Mouse (Mus musculus) CH12.LX (cell line): ENCODE measurements around the gene Gm21885. TPM values are rescaled to one million over a fixed set of nuclear protein-coding genes. Genes with fewer than 3 reads are reported as not detected.

Experiments used
- DNase-seq: peaks from one replicate; pipeline ENCODE4 v3.0.0-alpha.2; 2013; ENCODE audit errors: extremely low read depth
- H3K27ac ChIP-seq: 2 replicates; pipeline ENCODE4 v1.5.1; 2012; ENCODE audit warnings: low read depth, mild to moderate bottlenecking, control low read depth, moderate library complexity; ENCODE audit not compliant: insufficient read depth
- H3K27me3 ChIP-seq: replicated peaks from 2 replicates; pipeline ENCODE3; 2012; ENCODE audit warnings: inconsistent platforms
- H3K36me3 ChIP-seq, 2 experiments: replicated peaks in 1 of 2; 2 replicates each; pipeline versions ENCODE3 to v1.6.1; 2012; ENCODE audit warnings: inconsistent platforms in 1 of 2, low read length in 1 of 2, mild to moderate bottlenecking in 1 of 2, mixed read lengths in 1 of 2, moderate library complexity in 1 of 2; ENCODE audit not compliant: control insufficient read depth in 1 of 2, insufficient read depth in 1 of 2
- H3K4me1 ChIP-seq, 2 experiments: 2 replicates each; pipeline ENCODE4 v1.6.1; 2012; ENCODE audit warnings: inconsistent platforms in 1 of 2, moderate library complexity in 1 of 2; ENCODE audit not compliant: insufficient read depth in 2 of 2, control insufficient read depth in 1 of 2
- H3K4me2 ChIP-seq: 2 replicates; pipeline ENCODE4 v1.6.1; 2012; ENCODE audit warnings: low read depth, mild to moderate bottlenecking, control low read depth; ENCODE audit not compliant: poor library complexity, insufficient read depth, severe bottlenecking
- H3K4me3 ChIP-seq, 3 experiments: fragments of 150-350 bp in 1 of 3; sonication (generic) in 1 of 3; replicated peaks in 1 of 3; 2 replicates each; pipeline versions ENCODE3 to v1.5.1; 2011 to 2012; ENCODE audit warnings: low read depth in 2 of 3, low read length in 2 of 3, mild to moderate bottlenecking in 2 of 3, moderate library complexity in 2 of 3, control low read depth in 1 of 3, improper control_type of control experiment in 1 of 3, inconsistent platforms in 1 of 3, mixed read lengths in 1 of 3; ENCODE audit not compliant: poor library complexity in 1 of 3
- H3K79me2 ChIP-seq: replicated peaks from 2 replicates; pipeline ENCODE4 v1.6.1; 2012; ENCODE audit warnings: mild to moderate bottlenecking, moderate library complexity; ENCODE audit not compliant: control insufficient read depth, poor library complexity, insufficient read depth, severe bottlenecking; ENCODE audit errors: extremely low read depth
- H3K9ac ChIP-seq: 2 replicates; pipeline ENCODE4 v1.6.1; 2012; ENCODE audit warnings: low read depth, mild to moderate bottlenecking, control low read depth, moderate library complexity; ENCODE audit not compliant: insufficient read depth
- H3K9me3 ChIP-seq: replicated peaks from 2 replicates; pipeline ENCODE3; 2012; ENCODE audit warnings: low read length, inconsistent platforms, mixed read lengths
- BHLHE40 ChIP-seq: IDR thresholded peaks from 2 replicates; pipeline ENCODE4 v1.6.1; 2011; ENCODE audit warnings: mild to moderate bottlenecking, low read depth, low read length, improper control_type of control experiment
- ETS1 ChIP-seq: conservative IDR thresholded peaks from 2 replicates; pipeline ENCODE4 v1.6.1; 2012; ENCODE audit warnings: low read depth, mild to moderate bottlenecking, inconsistent platforms, low read length, improper control_type of control experiment, moderate library complexity
- IRF4 ChIP-seq: IDR thresholded peaks from 2 replicates; pipeline ENCODE4 v1.6.1; 2014; ENCODE audit warnings: low read depth, mild to moderate bottlenecking, inconsistent platforms, low read length, improper control_type of control experiment
- MAFK ChIP-seq: IDR thresholded peaks from 2 replicates; pipeline ENCODE4 v1.6.1; 2011; ENCODE audit warnings: low read length, improper control_type of control experiment; ENCODE audit not compliant: insufficient replicate concordance
- MAX ChIP-seq: IDR thresholded peaks from 2 replicates; pipeline ENCODE4 v1.6.1; 2011; ENCODE audit warnings: low read length, improper control_type of control experiment
- MAZ ChIP-seq: IDR thresholded peaks from 2 replicates; pipeline ENCODE4 v1.6.1; 2012; ENCODE audit warnings: low read depth, mild to moderate bottlenecking, inconsistent platforms, low read length, improper control_type of control experiment, moderate library complexity
- MEF2A ChIP-seq: IDR thresholded peaks from 2 replicates; pipeline ENCODE4 v1.6.1; 2014; ENCODE audit warnings: low read depth, mild to moderate bottlenecking, inconsistent platforms, low read length, improper control_type of control experiment, borderline replicate concordance
- MYC ChIP-seq: IDR thresholded peaks from 2 replicates; pipeline ENCODE4 v1.6.1; 2011; ENCODE audit warnings: low read depth, mild to moderate bottlenecking, improper control_type of control experiment, low read length
- NELFE ChIP-seq: IDR thresholded peaks from 2 replicates; pipeline ENCODE4 v1.6.1; 2011; ENCODE audit warnings: low read depth, low read length, improper control_type of control experiment
- NRF1 ChIP-seq: IDR thresholded peaks from 2 replicates; pipeline ENCODE4 v1.6.1; 2014; ENCODE audit warnings: low read depth, mild to moderate bottlenecking, inconsistent platforms, low read length, improper control_type of control experiment, moderate library complexity
- PAX5 ChIP-seq: IDR thresholded peaks from 2 replicates; pipeline ENCODE4 v1.6.1; 2012; ENCODE audit warnings: low read length, inconsistent platforms, mixed read lengths
- POLR2AphosphoS2 ChIP-seq: IDR thresholded peaks from 2 replicates; pipeline ENCODE4 v1.6.1; 2011; ENCODE audit warnings: low read depth, low read length, improper control_type of control experiment
- SIN3A ChIP-seq: IDR thresholded peaks from 2 replicates; pipeline ENCODE4 v1.6.1; 2012; ENCODE audit warnings: low read length, improper control_type of control experiment, inconsistent platforms
- USF2 ChIP-seq: conservative IDR thresholded peaks from 2 replicates; pipeline ENCODE4 v1.6.1; 2011; ENCODE audit warnings: low read depth, low read length, improper control_type of control experiment
- dilution Hi-C: fragments of 300-500 bp; cut with MboI; formaldehyde crosslinking; loops from 2 replicates; pipeline ENCODE4 v1.14.3; 2020; ENCODE audit warnings: low sequenced_read_pairs; ENCODE audit not compliant: extremely low pct_unique_long_range_greater_than_20kb, extremely low pct_ligation_motif_present
- in situ Hi-C: fragments of 300-500 bp; cut with MboI; formaldehyde crosslinking; loops from 3 replicates; pipeline ENCODE4 v1.14.3; 2019; ENCODE audit warnings: low sequenced_read_pairs, low pct_ligation_motif_present, low pct_unique_long_range_greater_than_20kb, mixed read lengths
- polyA plus RNA-seq: library from polyadenylated mRNA; unstranded; fragments of >175 nt; gene quantifications from 2 replicates; pipeline ENCODE4 v1.2.1, GENCODE M21; 2012; ENCODE audit warnings: low read depth; ENCODE audit not compliant: insufficient read length
- total RNA-seq, 2 experiments: library from RNA; depleted of rRNA; stranded (reverse); fragments of 300-350 nt in 1 of 2; fragments of >200 nt in 1 of 2; gene quantifications; 2 replicates each; pipeline ENCODE4 v1.2.3; 2012 to 2014

The Gm21885 gene
- total and polyA plus RNA-seq, 3 experiments = 0.21 to 0.30 TPM; not detected in 1

DNA sequence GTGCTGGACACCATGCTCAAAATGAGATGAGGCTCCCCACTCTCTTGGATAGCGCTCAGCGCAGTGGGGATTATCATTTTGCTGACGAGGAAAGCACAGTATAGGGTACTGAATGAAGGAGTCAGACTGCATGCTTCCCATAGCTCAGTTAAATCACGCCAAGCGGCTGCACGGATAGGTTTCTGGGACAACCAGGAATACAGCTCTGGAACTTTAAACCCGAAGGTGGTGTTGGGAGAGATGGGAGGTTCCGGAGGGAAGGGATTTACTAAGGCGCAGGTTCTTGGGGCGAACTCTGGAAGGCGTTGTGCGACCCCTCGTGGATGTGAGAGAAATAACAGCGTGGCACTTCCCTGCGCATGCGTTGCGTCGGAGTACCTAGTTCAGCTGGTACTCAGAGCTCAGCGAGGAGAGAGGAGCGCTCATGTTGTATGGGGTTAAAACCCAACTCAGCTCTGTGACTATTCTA, 4.8 kb upstream of the Gm21885 start (continued):
- TF ChIP-seq MAFK (peak; percentile 62; the same call in 1 of the 2 replicates), ETS1 (peak; percentile 17; the same call in 1 of the 2 replicates), NRF1 (peak; percentile 100), IRF4 (peak; percentile 83), MEF2A (peak; percentile 73; the same call in 1 of the 2 replicates), SIN3A (peak; percentile 64)
- TF ChIP-seq, all 38 proteins: peak for 21

DNA sequence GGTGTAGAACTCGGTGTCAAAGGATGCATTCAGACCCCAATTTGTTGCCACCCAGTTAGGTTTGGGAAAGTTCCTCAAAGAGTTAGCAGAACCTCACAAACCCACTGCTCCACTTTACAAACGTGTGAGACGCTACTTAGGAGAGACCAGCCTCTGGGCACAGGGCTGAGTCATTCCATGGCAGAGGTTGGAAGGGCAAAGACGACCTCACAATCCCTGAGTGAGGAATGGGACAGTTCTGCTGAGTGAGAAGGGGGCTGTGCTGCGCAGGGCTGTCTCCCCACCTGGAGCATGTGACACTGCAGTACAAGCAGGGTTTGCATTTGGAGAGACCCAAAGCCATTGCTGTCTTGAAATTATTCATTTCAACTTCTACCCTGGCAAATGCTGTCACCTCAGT, 618 bp downstream of the Gm21885 start:
- Histone ChIP-seq H3K4me3 (no peak overlapping the region), H3K36me3 (peaks cover 45 to 59% of the 10 kb centered on the region in 2 experiments), H3K27me3 (no peaks in the 10 kb centered on the region), H3K79me2 (no peaks in the 10 kb centered on the region), H3K4me2 (no peak overlapping the region), H3K27ac (no peak overlapping the region), H3K9ac (no peak overlapping the region), H3K9me3 (no peaks in the 10 kb centered on the region), H3K4me1 (peaks cover 3% of the 10 kb centered on the region in 2 experiments; a peak in 3 of 4 replicates)
- dilution Hi-C loops (no loop called here), in situ Hi-C loops (no loop called here)
- DNase-seq = no peak
- TF ChIP-seq NELFE = no peak
- TF ChIP-seq MAX = no peak
- TF ChIP-seq BHLHE40 = no peak
- no peak for TF ChIP-seq USF2
- no peak for TF ChIP-seq MYC
- no peak for TF ChIP-seq MAZ

- Histone ChIP-seq H3K9me3 (no peaks in the 10 kb centered on the region), H3K36me3 (peaks cover 55 to 72% of the 10 kb centered on the region in 2 experiments), H3K4me2 (no peak overlapping the region), H3K9ac (no peak overlapping the region), H3K79me2 (no peaks in the 10 kb centered on the region), H3K4me3 (no peak overlapping the region), H3K4me1 (peaks cover 0 to 3% of the 10 kb centered on the region in 2 experiments; a peak in 1 of 4 replicates), H3K27me3 (no peaks in the 10 kb centered on the region), H3K27ac (no peak overlapping the region)
- in situ Hi-C loops = no loop called here
- dilution Hi-C loops = no loop called here
- DNase-seq = no peak
- TF ChIP-seq POLR2AphosphoS2 (peak; percentile 62), PAX5 (no peak)
Measured at GRCm38 (mm10) chr11:94283536-94284099, 1.9 kb downstream of the Gm21885 start.
